Mouse (Mus musculus) erythroblast, adult 5-6 weeks (primary cell): ENCODE measurements around the gene Steap4. TPM values are rescaled to one million over a fixed set of nuclear protein-coding genes. Genes with fewer than 3 reads are reported as not detected.
"Not testable (repeated sequence)": the region's sequence is repeated elsewhere in the genome, so short reads cannot be mapped to it uniquely, and the experiment has no call there.

Experiments
- ATAC-seq: replicated peaks from 2 replicates; pipeline ENCODE4 v1.8.0; 2016; ENCODE audit warnings: moderate number of reproducible peaks, mild to moderate bottlenecking, moderate TSS enrichment, inconsistent platforms; ENCODE audit not compliant: poor library complexity, low FRiP score, severe bottlenecking
- total RNA-seq, 2 experiments: library from RNA; stranded (forward) in 1 of 2; stranded (reverse) in 1 of 2; fragments of 150-400 nt in 1 of 2; fragments of 200-764, 138-1000 nt in 1 of 2; gene quantifications; 2 replicates each; pipeline versions ENCODE4 v1.2.3 to v1.2.4; 2015 to 2017; ENCODE audit warnings: low replicate concordance in 2 of 2

Gene Steap4
- total RNA-seq (2015; ENCODE audit: low replicate concordance) (0.19 TPM in 1 of 2 replicates, not detected in the other), total RNA-seq (2017; ENCODE audit: low replicate concordance) (0.34 TPM in 1 of 2 replicates, not detected in the other)

- ATAC-seq, result no peak
These were observed at the start of gene Steap4 for GRCm38 (mm10) chr5:7960176-7960575. TSS of gene Steap4 (plus strand) at chr5:7960457.

- ATAC-seq, result no peak
These were observed 48.3 kb upstream of the Steap4 start for GRCm38 (mm10) chr5:7911975-7912374.

- no peak for ATAC-seq
These were observed 42.6 kb upstream of the Steap4 start for GRCm38 (mm10) chr5:7917501-7918295.

GRCm38 (mm10) chr5:7918296-7918579, 42.0 kb upstream of the Steap4 start:
- no peak for ATAC-seq

GRCm38 (mm10) chr5:7919681-7920080, 40.6 kb upstream of the Steap4 start:
- no peak for ATAC-seq

- ATAC-seq, result no peak
These were observed 37.5 kb upstream of the Steap4 start for GRCm38 (mm10) chr5:7922751-7923150.

- no peak for ATAC-seq
These were observed 36.6 kb upstream of the Steap4 start for GRCm38 (mm10) chr5:7923666-7924065.

- ATAC-seq, result no peak
These were observed 27.7 kb upstream of the Steap4 start for GRCm38 (mm10) chr5:7932234-7933221.

- ATAC-seq, result not testable (repeated sequence)
These were observed 26.8 kb upstream of the Steap4 start for GRCm38 (mm10) chr5:7933495-7933894.

- no peak for ATAC-seq
These were observed 26.2 kb upstream of the Steap4 start for GRCm38 (mm10) chr5:7933933-7934675.

- no peak for ATAC-seq
These were observed 5.4 kb upstream of the Steap4 start for GRCm38 (mm10) chr5:7954838-7955237.

GRCm38 (mm10) chr5:7955371-7955966, 4.8 kb upstream of the Steap4 start:
- ATAC-seq, result no peak

- ATAC-seq, result no peak
These were observed 2.2 kb upstream of the Steap4 start for GRCm38 (mm10) chr5:7958061-7958460.

GRCm38 (mm10) chr5:7959286-7959685, 971 bp upstream of the Steap4 start:
- ATAC-seq, result no peak

GRCm38 (mm10) chr5:7961113-7961512, 856 bp downstream of the Steap4 start:
- no peak for ATAC-seq

- no peak for ATAC-seq
These were observed 5.0 kb downstream of the Steap4 start for GRCm38 (mm10) chr5:7965281-7965680.

GRCm38 (mm10) chr5:7968152-7968551, 7.9 kb downstream of the Steap4 start:
- ATAC-seq, result no peak

GRCm38 (mm10) chr5:7972266-7972665, 12.0 kb downstream of the Steap4 start:
- ATAC-seq, result no peak

- no peak for ATAC-seq
These were observed 14.4 kb downstream of the Steap4 start for GRCm38 (mm10) chr5:7974522-7975197.
